Comparison of ENCODE assay signal across 8 mouse cellular contexts in genomic region chr6:94701071-94701470, GRCm38 (mm10). TPM values are rescaled to one million over a fixed set of nuclear protein-coding genes. Genes with fewer than 3 reads are reported as not detected.
A peak's percentile ranks its signal among the peaks of the same experiment; 100 is the strongest.
DNase-seq lines count a peak whose midpoint lies in the region; ATAC-seq lines count a peak whose summit lies in the region.

No protein-coding gene starts in this region.

- peak overlapping the region; percentile 61 for H3K4me2 ChIP-seq in kidney, embryonic 14.5 days (replicated peaks; ENCODE audit: low read depth, low read length)
- H3K4me2 ChIP-seq in hindbrain, embryonic 14.5 days (replicated peaks): peak overlapping the region; percentile 96

- ATAC-seq in kidney, embryonic 14.5 days (ENCODE audit: low FRiP score, low TSS enrichment): no peak
- ATAC-seq in common myeloid progenitor, adult 5-6 weeks (replicated peaks; ENCODE audit: low read depth, poor library complexity, severe bottlenecking): 0 out of 2 replicates have a peak, but pooled peaks have one; percentile 21
- no peak for ATAC-seq in hindbrain, embryonic 14.5 days (ENCODE audit: low FRiP score)

- no peaks in the 10 kb centered on the region for H3K36me3 ChIP-seq in kidney, embryonic 14.5 days (ENCODE audit: control insufficient read depth, insufficient read depth, low read length)
- H3K36me3 ChIP-seq in hindbrain, embryonic 14.5 days (replicated peaks; ENCODE audit: control insufficient read depth, insufficient read depth): no peaks in the 10 kb centered on the region

- no peaks in the 10 kb centered on the region for H3K9me3 ChIP-seq in kidney, embryonic 14.5 days (ENCODE audit: control insufficient read depth, low read length)
- no peaks in the 10 kb centered on the region for H3K9me3 ChIP-seq in hindbrain, embryonic 14.5 days (ENCODE audit: control insufficient read depth, low read length)

- DNase-seq in kidney, adult 8-10 months: no peak
- DNase-seq in hindbrain, embryonic 14.5 days (ENCODE audit: low spot score): no peak
- DNase-seq in lung, postnatal 10 days: peak; percentile 33
- DNase-seq in right cerebral cortex, adult 18-20 months: no peak
- DNase-seq in thymus, postnatal 10 days (ENCODE audit: low spot score in 2 of 2): no peak
- DNase-seq in thymus, postnatal 36 days: no peak

- 0 out of 2 replicates have a peak overlapping the region, but pooled peaks have one; percentile 18 for H3K9ac ChIP-seq in kidney, embryonic 14.5 days (ENCODE audit: low read depth, low read length)
- H3K9ac ChIP-seq in hindbrain, embryonic 14.5 days: no peak overlapping the region

- H3K4me3 ChIP-seq in kidney, embryonic 14.5 days (ENCODE audit: low read length): peak overlapping the region; percentile 80
- peak overlapping the region; percentile 94 for H3K4me3 ChIP-seq in hindbrain, embryonic 14.5 days (replicated peaks; ENCODE audit: low read length)

- H3K4me1 ChIP-seq in kidney, embryonic 14.5 days (ENCODE audit: control insufficient read depth, insufficient read depth, low read length): peaks cover 11% of the 10 kb centered on the region
- H3K4me1 ChIP-seq in hindbrain, embryonic 14.5 days (replicated peaks; ENCODE audit: control insufficient read depth, insufficient read depth, low read length): peaks cover 27% of the 10 kb centered on the region

- WGBS in kidney, embryonic 14.5 days: 3% methylated on average over 18 of the region's 18 CpGs
- 4% methylated on average over 18 of the region's 18 CpGs for WGBS in hindbrain, embryonic 14.5 days

- H3K27me3 ChIP-seq in kidney, embryonic 14.5 days (ENCODE audit: control insufficient read depth, insufficient read depth, low read length): peaks cover 5% of the 10 kb centered on the region; the same call in 1 of the 2 replicates
- peaks cover 4% of the 10 kb centered on the region; the same call in 1 of the 2 replicates for H3K27me3 ChIP-seq in hindbrain, embryonic 14.5 days (ENCODE audit: control insufficient read depth, insufficient read depth, low read length)

- H3K27ac ChIP-seq in kidney, embryonic 14.5 days (ENCODE audit: low read depth, low read length): no peak overlapping the region
- peak overlapping the region; percentile 21; the same call in 1 of the 2 replicates for H3K27ac ChIP-seq in hindbrain, embryonic 14.5 days

RNA-seq across cellular contexts. Expression of gene Lrig1, which starts 1.1 kb away (rescaled TPM):
- 10.4 and 11.0 TPM in 2 replicates for polyA plus RNA-seq in kidney, embryonic 14.5 days (2014; fragmentation: Nextera tagmentation; extraction: Ambion mirVana)
- total RNA-seq in common myeloid progenitor, adult 5-6 weeks (2017): 1.1 and 3.8 TPM in 2 replicates
- 22.3 and 30.2 TPM in 2 replicates for polyA plus RNA-seq in hindbrain, embryonic 14.5 days (2014; fragmentation: Nextera tagmentation; extraction: Ambion mirVana)
